Mouse (Mus musculus) MEL (cell line): ENCODE measurements at regions not wholly inside any gene's neighbourhood (a gene's known extent, or its start where the extent isn't known, plus 50 kb on each side); places are given as distances from the start of the nearest gene placed in this dataset.

Source experiments
- DNase-seq: peaks from one replicate; pipeline ENCODE4 v3.0.0; 2011; ENCODE audit warnings: low read depth, low spot score
- H3K27ac ChIP-seq: 2 replicates; pipeline ENCODE4 v1.5.1; 2012; ENCODE audit warnings: low read depth, mild to moderate bottlenecking, control low read depth, low read length, moderate library complexity; ENCODE audit not compliant: control insufficient read depth
- H3K27me3 ChIP-seq, 2 experiments: fragments of 150-350 bp in 1 of 2; sonication (generic) in 1 of 2; 2 replicates each; pipeline ENCODE4 v1.6.1; 2012; ENCODE audit warnings: low read length in 2 of 2, mild to moderate bottlenecking in 2 of 2, improper control_type of control experiment in 1 of 2, moderate library complexity in 1 of 2; ENCODE audit not compliant: insufficient read depth in 2 of 2, control insufficient read depth in 1 of 2
- H3K36me3 ChIP-seq, 2 experiments: 2 replicates each; pipeline ENCODE4 v1.6.1; 2012 to 2014; ENCODE audit warnings: low read length in 2 of 2, improper control_type of control experiment in 1 of 2, inconsistent platforms in 1 of 2, mild to moderate bottlenecking in 1 of 2; ENCODE audit not compliant: insufficient read depth in 2 of 2, control insufficient read depth in 1 of 2
- H3K4me1 ChIP-seq, 2 experiments: fragments of 150-350 bp in 1 of 2; sonication (generic) in 1 of 2; 2 replicates each; pipeline ENCODE4 v1.6.1; 2012; ENCODE audit warnings: low read length in 2 of 2, improper control_type of control experiment in 1 of 2, mild to moderate bottlenecking in 1 of 2; ENCODE audit not compliant: insufficient read depth in 2 of 2, control insufficient read depth in 1 of 2
- H3K4me3 ChIP-seq, 2 experiments: fragments of 150-350 bp in 1 of 2; sonication (generic) in 1 of 2; 2 replicates each; pipeline ENCODE4 v1.5.1; 2012; ENCODE audit warnings: low read depth in 2 of 2, low read length in 2 of 2, mild to moderate bottlenecking in 2 of 2, moderate library complexity in 2 of 2, control low read depth in 1 of 2, improper control_type of control experiment in 1 of 2; ENCODE audit not compliant: control insufficient read depth in 1 of 2, insufficient read depth in 1 of 2
- H3K79me2 ChIP-seq: 2 replicates; pipeline ENCODE4 v1.6.1; 2012; ENCODE audit warnings: mild to moderate bottlenecking, low read length, moderate library complexity; ENCODE audit not compliant: control insufficient read depth, poor library complexity, insufficient read depth
- H3K9ac ChIP-seq: 2 replicates; pipeline ENCODE4 v1.6.1; 2012; ENCODE audit warnings: low read depth, mild to moderate bottlenecking, control low read depth, low read length, moderate library complexity; ENCODE audit not compliant: control insufficient read depth, poor library complexity, severe bottlenecking
- H3K9me3 ChIP-seq: fragments of 150-350 bp; sonication (generic); replicated peaks from 2 replicates; pipeline ENCODE4 v1.6.1; 2012; ENCODE audit warnings: mild to moderate bottlenecking, low read length, improper control_type of control experiment, moderate library complexity; ENCODE audit not compliant: insufficient read depth
- CHD1 ChIP-seq: IDR thresholded peaks from 2 replicates; pipeline ENCODE4 v1.6.1; 2012; ENCODE audit warnings: low read depth, mild to moderate bottlenecking, inconsistent platforms, low read length, improper control_type of control experiment
- CTCF ChIP-seq, 3 experiments: IDR thresholded peaks in 2 of 3; conservative IDR thresholded peaks in 1 of 3; 2 replicates each; pipeline ENCODE4 v1.5.1; 2011 to 2012; ENCODE audit warnings: low read length in 3 of 3, low read depth in 2 of 3, mild to moderate bottlenecking in 2 of 3, improper control_type of control experiment in 1 of 3, inconsistent platforms in 1 of 3, mixed read lengths in 1 of 3, moderate library complexity in 1 of 3; ENCODE audit not compliant: control insufficient read depth in 1 of 3, insufficient read depth in 1 of 3, poor library complexity in 1 of 3, severe bottlenecking in 1 of 3
- EP300 ChIP-seq, 2 experiments: IDR thresholded peaks; 2 replicates each; pipeline ENCODE4 v1.6.1; 2011; ENCODE audit warnings: improper control_type of control experiment in 2 of 2, low read length in 2 of 2, low read depth in 1 of 2, mild to moderate bottlenecking in 1 of 2
- ETS1 ChIP-seq: IDR thresholded peaks from 2 replicates; pipeline ENCODE4 v1.6.1; 2012; ENCODE audit warnings: low read depth, mild to moderate bottlenecking, inconsistent platforms, low read length, improper control_type of control experiment, moderate library complexity
- GABPA ChIP-seq: IDR thresholded peaks from 2 replicates; pipeline ENCODE4 v1.6.1; 2012; ENCODE audit warnings: low read depth, mild to moderate bottlenecking, inconsistent platforms, low read length, improper control_type of control experiment, moderate library complexity
- GATA1 ChIP-seq: IDR thresholded peaks from 2 replicates; pipeline ENCODE4 v1.6.1; 2011; ENCODE audit warnings: low read depth, low read length, improper control_type of control experiment
- JUND ChIP-seq: IDR thresholded peaks from 2 replicates; pipeline ENCODE4 v1.6.1; 2011; ENCODE audit warnings: low read depth, mild to moderate bottlenecking, improper control_type of control experiment, low read length
- NRF1 ChIP-seq: IDR thresholded peaks from 2 replicates; pipeline ENCODE4 v1.6.1; 2014; ENCODE audit warnings: low read depth, mild to moderate bottlenecking, inconsistent platforms, low read length, improper control_type of control experiment, moderate library complexity; ENCODE audit not compliant: poor library complexity, insufficient read depth, severe bottlenecking
- RAD21 ChIP-seq: IDR thresholded peaks from 2 replicates; pipeline ENCODE4 v1.6.1; 2011; ENCODE audit warnings: mild to moderate bottlenecking, low read depth, low read length, improper control_type of control experiment
- RCOR1 ChIP-seq: IDR thresholded peaks from 2 replicates; pipeline ENCODE4 v1.6.1; 2012; ENCODE audit warnings: low read depth, mild to moderate bottlenecking, inconsistent platforms, low read length, improper control_type of control experiment
- SMC3 ChIP-seq: IDR thresholded peaks from 2 replicates; pipeline ENCODE4 v1.6.1; 2011; ENCODE audit warnings: low read depth, low read length, improper control_type of control experiment
- TBP ChIP-seq: IDR thresholded peaks from 2 replicates; pipeline ENCODE4 v1.8.0; 2011; ENCODE audit warnings: low read depth, low read length, improper control_type of control experiment
- TCF12 ChIP-seq: IDR thresholded peaks from 2 replicates; pipeline ENCODE4 v1.6.1; 2014; ENCODE audit warnings: low read depth, mild to moderate bottlenecking, inconsistent platforms, low read length, improper control_type of control experiment, moderate library complexity
- ZC3H11A ChIP-seq: IDR thresholded peaks from 2 replicates; pipeline ENCODE4 v1.6.1; 2012; ENCODE audit warnings: low read depth, mild to moderate bottlenecking, inconsistent platforms, low read length, improper control_type of control experiment
- ZNF384 ChIP-seq: IDR thresholded peaks from 2 replicates; pipeline ENCODE4 v1.6.1; 2012; ENCODE audit warnings: low read depth, mild to moderate bottlenecking, inconsistent platforms, low read length, improper control_type of control experiment

GRCm38 (mm10) chrX:127871412-127871811, 135.1 kb upstream of the Cldn34c4 start:
- no peaks in the 10 kb centered on the region for H3K36me3 ChIP-seq
- no peaks in the 10 kb centered on the region for H3K27me3 ChIP-seq
- H3K4me1 ChIP-seq, result no peaks in the 10 kb centered on the region
- H3K27ac ChIP-seq, result no peak overlapping the region
- peak; percentile 71 for TF ChIP-seq SMC3
- peak; percentile 53 for TF ChIP-seq ZC3H11A
- TF ChIP-seq CTCF (IDR thresholded peaks at IDR 0.05 in 2 of 3, conservative IDR thresholded peaks at IDR 0.05 in 1 of 3; ENCODE audit: control insufficient read depth in 1 of 3, insufficient read depth in 1 of 3, low read depth in 2 of 3, low read length in 3 of 3, poor library complexity in 1 of 3, severe bottlenecking in 1 of 3), result peak in 1 of 3 experiments; percentile 62; a peak in 2 of 6 replicates
- TF ChIP-seq JUND, result no peak
- TF ChIP-seq RAD21, result peak; percentile 83
- TF ChIP-seq, all 39 proteins: peak for 4
- DNase-seq, result peak; percentile 33
- Histone ChIP-seq H3K9me3 (no peaks in the 10 kb centered on the region), H3K79me2 (no peaks in the 10 kb centered on the region), H3K4me3 (no peak overlapping the region), H3K9ac (no peak overlapping the region)

- Histone ChIP-seq H3K79me2 (no peaks in the 10 kb centered on the region), H3K27me3 (no peaks in the 10 kb centered on the region), H3K9ac (no peak overlapping the region), H3K36me3 (peaks cover 0 to 4% of the 10 kb centered on the region in 2 experiments; a peak in 1 of 4 replicates), H3K9me3 (no peaks in the 10 kb centered on the region), H3K4me1 (0 out of 4 replicates have a peak, but pooled peaks cover 0 to 3% of the 10 kb centered on the region in 2 experiments), H3K27ac (no peak overlapping the region), H3K4me3 (peak overlapping the region in 1 of 2 experiments; percentile 39; a peak in 2 of 4 replicates)
- peak; percentile 65 for DNase-seq
- TF ChIP-seq EP300 (IDR thresholded peaks at IDR 0.05; ENCODE audit: low read depth in 1 of 2, low read length in 2 of 2) (peak; percentile 60 to 79; a peak in 3 of 4 replicates), GABPA (no peak), RCOR1 (peak; percentile 67), TBP (no peak), ETS1 (0 out of 2 replicates have a peak, but pooled peaks have one; percentile 43), JUND (no peak), GATA1 (peak; percentile 75), NRF1 (no peak), CHD1 (no peak), ZNF384 (peak; percentile 16; the same call in 1 of the 2 replicates), RAD21 (no peak), TCF12 (peak; percentile 78; the same call in 1 of the 2 replicates)
Measured at GRCm38 (mm10) chrX:127844018-127844417, 107.7 kb upstream of the Cldn34c4 start.
